Mouse (Mus musculus): ENCODE data around the gene Foxr2. TPM values are rescaled to one million over a fixed set of nuclear protein-coding genes. Genes with fewer than 3 reads are reported as not detected.

Gene Foxr2
- polyA plus RNA-seq (2014; fragmentation: Illumina TruSeq; extraction: RNeasy Lipid Tissue Mini Kit (QIAGEN cat#74804); ENCODE audit: low replicate concordance) = not detected

DNA sequence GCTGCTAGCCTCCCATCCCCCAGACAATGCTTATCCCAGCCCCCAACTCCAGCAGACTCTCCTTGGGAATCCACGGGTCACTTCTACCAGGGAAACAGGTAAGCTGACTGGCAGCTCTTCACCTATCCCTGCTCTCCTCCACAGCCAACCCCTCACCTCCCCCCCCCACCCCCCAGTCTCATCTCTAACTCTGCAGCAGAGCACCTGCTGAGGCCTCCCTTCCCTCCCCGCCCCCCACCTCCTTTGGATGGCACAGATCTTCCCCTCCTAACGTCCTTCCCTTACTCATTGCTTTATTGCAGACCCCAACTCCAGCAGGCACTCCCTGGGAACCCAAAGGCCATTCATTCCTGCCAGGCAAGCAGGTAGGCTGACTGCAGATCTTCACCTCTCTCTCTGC lies at the start of gene Foxr2:
TSS of gene Foxr2 (plus strand) at position 301 of the 400 bp plus-strand sequence.

DNA sequence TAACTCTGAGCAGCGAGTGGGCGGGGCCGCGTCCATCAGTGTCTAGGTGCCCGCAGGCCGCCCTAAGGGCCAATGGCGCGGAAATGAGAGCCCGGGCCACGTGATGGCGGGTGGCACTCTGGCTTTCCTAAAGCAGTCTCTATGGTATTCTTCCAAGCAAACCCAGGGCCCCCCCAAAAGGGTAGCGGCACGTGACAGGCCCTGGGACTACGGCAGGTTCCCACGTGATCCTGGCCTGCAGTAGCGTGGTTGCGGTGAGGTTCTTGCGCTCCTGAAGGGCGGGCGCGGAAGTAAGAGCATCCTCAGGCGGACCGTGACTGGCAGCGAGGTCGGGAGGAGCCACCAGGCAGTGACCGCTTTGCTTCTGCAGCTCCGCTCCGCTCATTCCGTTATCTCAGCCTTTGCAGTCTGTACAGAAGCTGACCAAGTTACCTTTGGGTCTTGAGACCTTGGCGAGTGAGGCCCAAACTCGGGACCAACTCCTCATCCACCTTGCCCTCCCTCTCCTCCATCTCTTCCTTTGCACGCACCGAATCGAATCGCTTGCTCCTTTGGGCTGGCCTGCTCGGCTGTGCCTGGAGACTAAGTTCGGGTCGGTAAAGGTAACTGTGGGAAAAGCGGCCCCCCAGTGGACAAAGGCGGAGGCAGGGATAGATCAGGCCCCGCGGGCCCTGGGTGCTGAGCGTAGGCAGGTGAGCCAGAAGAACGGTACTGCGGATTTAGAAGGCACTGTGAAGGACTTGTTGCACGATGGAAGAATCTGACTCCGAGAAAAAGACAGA lies 21.3 kb downstream of the Foxr2 start, which contains the start of gene Rragb:
TSS of gene Rragb (plus strand) at position 248 of the 782 bp plus-strand sequence.

Other genes with a start within 250 kb of the Foxr2 start
- gene Usp51, start 112.3 kb upstream of the Foxr2 start, polyA plus RNA-seq (2014; fragmentation: Illumina TruSeq; extraction: RNeasy Lipid Tissue Mini Kit (QIAGEN cat#74804); ENCODE audit: low replicate concordance) = not detected
- gene Mageh1, start 81.2 kb upstream of the Foxr2 start, polyA plus RNA-seq (2014; fragmentation: Illumina TruSeq; extraction: RNeasy Lipid Tissue Mini Kit (QIAGEN cat#74804); ENCODE audit: low replicate concordance) = 4.9 TPM
- gene Rragb, start 21.2 kb downstream of the Foxr2 start, polyA plus RNA-seq (2014; fragmentation: Illumina TruSeq; extraction: RNeasy Lipid Tissue Mini Kit (QIAGEN cat#74804); ENCODE audit: low replicate concordance) = 1.6 TPM
- 0.89 TPM for gene Klf8, start 118.7 kb downstream of the Foxr2 start, polyA plus RNA-seq (2014; fragmentation: Illumina TruSeq; extraction: RNeasy Lipid Tissue Mini Kit (QIAGEN cat#74804); ENCODE audit: low replicate concordance)